Mouse (Mus musculus) lung, postnatal 4 days (tissue): ENCODE measurements at regions not wholly inside any gene's neighbourhood (a gene's known extent, or its start where the extent isn't known, plus 50 kb on each side); places are given as distances from the start of the nearest gene placed in this dataset.

Experiments
- DNase-seq, 2 experiments: peaks; one replicate each; pipeline ENCODE4 v3.0.0; 2021

DNA sequence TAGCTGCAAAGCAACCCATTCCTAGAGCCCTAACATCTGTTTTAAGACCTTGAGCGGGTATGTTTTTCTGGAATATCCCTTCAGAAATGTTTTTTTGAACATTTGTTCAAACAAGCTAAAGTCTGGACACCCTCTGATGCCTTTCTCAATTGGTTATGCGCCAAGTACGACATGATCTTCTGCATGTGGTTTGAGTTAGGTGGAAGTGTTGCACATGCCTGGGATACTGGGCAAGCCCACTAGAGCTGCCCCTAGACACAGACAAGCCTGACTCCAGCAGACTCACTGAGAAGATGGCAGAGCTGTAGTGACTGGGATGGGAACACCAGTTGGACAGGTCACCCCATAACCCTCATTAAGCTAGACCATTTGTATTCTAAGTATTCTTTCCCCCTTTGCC is 153.2 kb upstream of the Cypt2 start:
- DNase-seq, result no peak

DNA sequence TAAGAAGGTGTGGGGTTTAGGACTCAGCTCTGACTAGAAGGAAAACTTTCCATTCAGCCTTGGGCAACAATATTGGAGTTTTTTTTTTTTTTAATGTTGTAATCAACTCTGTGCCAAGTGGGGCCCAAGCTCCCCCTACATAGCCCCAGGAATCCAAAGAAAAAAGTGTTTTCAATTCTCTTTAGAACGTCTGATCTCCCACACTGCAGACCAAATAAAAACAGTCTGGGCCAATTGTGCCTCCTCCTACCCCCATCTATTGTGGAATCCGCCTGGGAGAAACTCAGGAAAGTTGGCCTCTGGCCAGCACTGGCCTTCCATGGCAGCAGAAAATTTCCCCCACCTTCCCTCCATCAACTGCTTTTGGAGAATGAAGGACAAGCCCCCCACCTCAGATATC is 133.3 kb upstream of the Cypt2 start:
- DNase-seq, result no peak

DNA sequence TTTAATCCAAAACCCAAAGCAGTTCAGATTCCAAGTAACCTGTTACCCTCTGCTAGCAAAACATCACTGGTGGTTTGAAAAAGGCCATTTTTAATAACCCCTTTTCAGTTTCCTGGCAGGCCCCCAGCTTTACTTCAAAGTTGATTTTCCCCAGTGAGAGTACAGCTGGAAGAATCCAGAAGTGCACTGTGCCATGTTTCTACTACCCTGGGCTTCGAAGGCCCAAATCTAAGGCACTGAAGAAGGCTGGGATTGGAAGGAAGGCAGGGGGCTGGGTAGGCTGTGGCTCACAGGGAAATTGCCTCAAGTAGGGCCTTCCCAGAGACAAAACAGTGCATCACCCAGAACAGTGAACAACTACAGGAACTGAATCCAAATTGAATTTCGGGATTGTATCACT is 131.6 kb upstream of the Cypt2 start:
- DNase-seq, result no peak

DNA sequence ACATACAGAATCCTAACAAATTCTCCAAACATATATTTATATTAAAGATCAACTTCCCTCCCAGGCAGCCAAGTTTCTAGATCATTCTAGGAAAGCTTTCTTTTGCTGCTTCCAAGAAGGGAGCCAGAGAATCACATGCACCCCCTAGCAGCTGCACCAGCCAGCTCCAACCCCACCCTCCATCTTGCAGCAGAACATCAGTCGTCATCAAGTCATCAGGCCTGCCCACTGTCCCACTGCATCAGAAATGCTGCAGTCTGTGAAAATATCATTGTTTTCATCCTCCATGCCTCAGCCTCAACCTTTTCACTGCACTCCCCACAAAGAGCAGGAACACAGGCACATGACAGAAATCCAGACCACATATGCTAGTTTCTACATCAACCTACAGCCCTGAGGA is 109.1 kb upstream of the Cypt2 start:
- no peak for DNase-seq

DNA sequence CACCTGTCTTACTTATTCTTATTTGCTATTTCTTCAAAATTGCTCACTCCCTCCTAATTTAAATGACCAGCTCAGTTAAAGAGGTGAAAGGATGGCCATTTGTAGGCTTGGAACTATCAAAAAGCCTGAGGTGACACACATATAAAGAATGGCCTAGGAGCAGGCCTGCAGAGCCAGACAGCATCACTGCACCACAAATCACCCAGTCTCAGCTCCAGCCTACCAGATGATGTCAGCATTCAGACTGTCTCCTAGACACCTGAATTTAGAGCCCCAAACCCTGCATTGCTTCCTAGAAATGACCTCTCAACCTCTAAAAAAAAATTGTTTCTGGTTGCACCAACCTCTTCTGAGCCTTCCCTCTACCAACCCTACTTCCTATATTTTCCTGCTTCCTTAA is 108.5 kb upstream of the Cypt2 start:
- no peak for DNase-seq

DNA sequence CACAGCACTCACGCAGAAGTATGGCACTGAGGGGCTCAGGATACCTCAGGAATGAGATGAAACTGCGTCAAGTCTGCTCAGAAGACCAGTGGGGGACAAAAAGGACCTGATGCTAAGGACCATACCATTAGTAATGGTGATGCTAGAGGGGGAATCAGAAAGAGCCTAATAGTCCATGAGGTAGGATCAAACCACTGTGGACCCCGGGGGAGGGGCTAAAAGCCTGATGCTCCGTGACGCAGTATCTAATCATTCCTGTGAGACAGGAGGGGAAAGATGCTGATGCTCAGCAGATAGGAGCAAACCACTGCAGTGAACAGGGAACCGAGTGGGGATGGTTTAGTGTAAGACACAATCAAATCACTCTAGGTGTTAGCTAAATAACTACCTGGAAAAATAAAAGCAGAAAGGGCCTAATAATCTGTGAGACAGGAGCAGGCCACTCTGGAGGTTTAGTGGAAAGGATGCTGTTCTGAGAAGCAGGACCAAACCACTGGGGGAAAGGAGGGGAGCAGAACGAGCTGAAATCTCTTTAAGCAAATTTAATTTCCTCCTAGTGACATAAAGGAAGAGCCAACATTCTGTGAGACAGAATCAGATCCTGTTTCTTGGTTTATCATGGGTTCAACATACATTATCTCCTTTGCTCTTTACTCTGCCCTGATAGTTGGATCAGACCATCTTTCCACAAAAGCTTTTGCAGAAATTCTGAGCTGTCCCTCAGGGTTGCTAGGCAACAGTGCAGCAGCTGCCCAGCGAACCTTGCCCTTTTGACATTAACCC is 107.7 kb upstream of the Cypt2 start:
- DNase-seq, result no peak

DNA sequence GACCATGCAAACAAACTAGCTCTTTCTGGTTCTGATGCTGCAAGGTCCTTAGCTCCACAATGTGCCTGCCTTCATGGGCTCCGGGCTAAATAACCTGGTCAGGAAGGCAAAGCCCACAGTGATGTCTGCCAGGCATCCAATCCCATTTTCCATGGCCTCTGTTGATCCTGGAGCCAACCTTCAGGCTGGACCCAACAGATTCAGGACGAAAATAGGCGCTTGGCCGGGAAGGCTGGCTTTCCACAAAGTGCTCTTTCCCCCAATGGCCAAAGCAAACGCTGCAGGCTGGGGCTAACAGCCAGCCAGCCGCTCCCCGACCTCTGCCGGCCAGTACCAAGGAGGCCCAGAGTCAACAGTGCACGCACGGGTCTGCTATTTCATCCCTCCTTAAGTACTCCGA is 106.3 kb upstream of the Cypt2 start:
- peak in 1 of 2 experiments; percentile 15 for DNase-seq

DNA sequence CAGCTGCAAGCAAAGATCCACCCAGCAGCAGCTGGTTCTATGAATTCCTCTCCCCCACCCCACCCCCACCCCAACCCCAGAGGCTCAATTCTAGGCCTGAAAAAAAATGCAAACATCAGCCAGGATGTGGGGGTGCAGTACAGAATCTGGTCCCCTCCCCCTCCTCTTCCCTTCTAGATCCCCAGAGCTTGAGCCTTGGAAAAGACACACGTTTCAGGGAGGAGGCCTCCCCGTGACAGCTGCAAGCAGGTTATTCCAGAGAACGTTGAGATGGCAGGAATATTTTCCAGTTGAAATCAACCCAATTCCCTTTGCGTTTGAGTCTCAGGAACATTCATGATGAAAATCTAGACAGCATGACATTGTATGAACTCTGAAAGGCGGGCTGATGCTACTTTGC is 86.2 kb upstream of the Cypt2 start:
- no peak for DNase-seq

DNA sequence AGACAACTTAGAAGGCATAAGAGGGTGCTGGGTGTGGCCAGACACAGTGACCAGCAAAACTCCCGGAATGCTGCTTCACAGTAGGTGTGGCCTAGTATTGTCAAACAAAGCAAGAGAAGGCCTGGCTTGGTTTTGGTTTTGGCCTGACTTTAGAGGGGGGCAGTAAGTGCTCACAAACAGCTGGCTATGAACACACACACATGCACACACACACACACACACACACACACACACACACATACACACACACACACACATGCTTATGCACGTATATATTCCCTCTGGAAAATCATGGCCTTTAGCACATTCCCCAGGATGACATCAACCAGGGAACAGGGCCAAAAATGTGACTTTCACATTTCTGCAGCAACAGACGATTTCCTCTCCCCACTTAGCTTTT is 78.6 kb upstream of the Cypt2 start:
- peak; percentile 52 to 61 for DNase-seq
